Mouse (Mus musculus): ENCODE measurements around the gene Gm1123. TPM values are rescaled to one million over a fixed set of nuclear protein-coding genes. Genes with fewer than 3 reads are reported as not detected.

Gm1123 gene
- polyA plus RNA-seq (2012; ENCODE audit: insufficient read depth, low replicate concordance): not detected in 2 replicates

GRCm38 (mm10) chr9:99035575-99035974 is at the start of gene Gm1123:
TSS of gene Gm1123 (minus strand) at chr9:99035715.
- Histone ChIP-seq H3K9me3 (peaks cover 7% of the 10 kb centered on the region), H3K4me3 (replicated peaks) (no peak within 1 kb of the TSS), H3K4me1 (peaks cover 11% of the 10 kb centered on the region), H3K36me3 (replicated peaks; ENCODE audit: low read length) (peaks cover 95% of the 10 kb centered on the region), H3K27me3 (replicated peaks) (no peaks in the 10 kb centered on the region)
- no peak for TF ChIP-seq GATA1 (IDR thresholded peaks at IDR 0.05; ENCODE audit: borderline replicate concordance, low read length)
- no peak for TF ChIP-seq FLI1 (IDR thresholded peaks at IDR 0.05; ENCODE audit: low read length)

GRCm38 (mm10) chr9:99081718-99082117 is 46.2 kb upstream of the Gm1123 start:
- TF ChIP-seq GATA1 (IDR thresholded peaks at IDR 0.05; ENCODE audit: borderline replicate concordance, low read length) (no peak), FLI1 (IDR thresholded peaks at IDR 0.05; ENCODE audit: low read length) (no peak)

GRCm38 (mm10) chr9:99081308-99081707 is 45.8 kb upstream of the Gm1123 start:
- TF ChIP-seq FLI1 (IDR thresholded peaks at IDR 0.05; ENCODE audit: low read length): no peak
- TF ChIP-seq GATA1 (IDR thresholded peaks at IDR 0.05; ENCODE audit: borderline replicate concordance, low read length): no peak
- no peaks in the 10 kb centered on the region for H3K27me3 ChIP-seq (replicated peaks)

More at GRCm38 (mm10) chr9:99081718-99082117, 46.2 kb upstream of the Gm1123 start:
- no peaks in the 10 kb centered on the region for H3K27me3 ChIP-seq (replicated peaks)
- H3K9me3 ChIP-seq: no peaks in the 10 kb centered on the region
- H3K4me3 ChIP-seq (replicated peaks): peak overlapping the region; percentile 8
- H3K4me1 ChIP-seq: peaks cover 65% of the 10 kb centered on the region
- H3K36me3 ChIP-seq (replicated peaks; ENCODE audit: low read length): peaks cover 93% of the 10 kb centered on the region

GRCm38 (mm10) chr9:99080657-99081056 is 45.1 kb upstream of the Gm1123 start:
- peaks cover 61% of the 10 kb centered on the region for H3K4me1 ChIP-seq
- no peaks in the 10 kb centered on the region for H3K9me3 ChIP-seq
- no peaks in the 10 kb centered on the region for H3K27me3 ChIP-seq (replicated peaks)
- H3K36me3 ChIP-seq (replicated peaks; ENCODE audit: low read length): peaks cover 93% of the 10 kb centered on the region
- no peak overlapping the region for H3K4me3 ChIP-seq (replicated peaks)
- TF ChIP-seq GATA1 (IDR thresholded peaks at IDR 0.05; ENCODE audit: borderline replicate concordance, low read length): no peak

More at GRCm38 (mm10) chr9:99081308-99081707, 45.8 kb upstream of the Gm1123 start:
- H3K4me1 ChIP-seq: peaks cover 63% of the 10 kb centered on the region
- H3K9me3 ChIP-seq: no peaks in the 10 kb centered on the region
- peak overlapping the region; percentile 8 for H3K4me3 ChIP-seq (replicated peaks)
- H3K36me3 ChIP-seq (replicated peaks; ENCODE audit: low read length): peaks cover 93% of the 10 kb centered on the region

- H3K4me3 ChIP-seq (replicated peaks): no peak overlapping the region
- no peaks in the 10 kb centered on the region for H3K9me3 ChIP-seq
- H3K4me1 ChIP-seq: peaks cover 23% of the 10 kb centered on the region
- no peaks in the 10 kb centered on the region for H3K27me3 ChIP-seq (replicated peaks)
- TF ChIP-seq GATA1 (IDR thresholded peaks at IDR 0.05; ENCODE audit: borderline replicate concordance, low read length): no peak
- TF ChIP-seq FLI1 (IDR thresholded peaks at IDR 0.05; ENCODE audit: low read length): no peak
- peaks cover 95% of the 10 kb centered on the region for H3K36me3 ChIP-seq (replicated peaks; ENCODE audit: low read length)
Measured at GRCm38 (mm10) chr9:99074462-99074861, 38.9 kb upstream of the Gm1123 start.

GRCm38 (mm10) chr9:99072538-99072937 is 37.0 kb upstream of the Gm1123 start:
- H3K4me3 ChIP-seq (replicated peaks): no peak overlapping the region
- TF ChIP-seq GATA1 (IDR thresholded peaks at IDR 0.05; ENCODE audit: borderline replicate concordance, low read length) (no peak), FLI1 (IDR thresholded peaks at IDR 0.05; ENCODE audit: low read length) (no peak)
- no peaks in the 10 kb centered on the region for H3K27me3 ChIP-seq (replicated peaks)
- H3K36me3 ChIP-seq (replicated peaks; ENCODE audit: low read length): peaks cover 98% of the 10 kb centered on the region
- no peaks in the 10 kb centered on the region for H3K9me3 ChIP-seq
- peaks cover 19% of the 10 kb centered on the region for H3K4me1 ChIP-seq

GRCm38 (mm10) chr9:99065311-99065710 is 29.8 kb upstream of the Gm1123 start:
- TF ChIP-seq FLI1 (IDR thresholded peaks at IDR 0.05; ENCODE audit: low read length) (no peak), GATA1 (IDR thresholded peaks at IDR 0.05; ENCODE audit: borderline replicate concordance, low read length) (no peak)
- peaks cover 100% of the 10 kb centered on the region for H3K36me3 ChIP-seq (replicated peaks; ENCODE audit: low read length)
- no peaks in the 10 kb centered on the region for H3K9me3 ChIP-seq
- no peaks in the 10 kb centered on the region for H3K27me3 ChIP-seq (replicated peaks)
- H3K4me3 ChIP-seq (replicated peaks): no peak overlapping the region
- H3K4me1 ChIP-seq: peaks cover 23% of the 10 kb centered on the region; the same call in 1 of the 2 replicates

GRCm38 (mm10) chr9:99064216-99064615 is 28.7 kb upstream of the Gm1123 start:
- Histone ChIP-seq H3K9me3 (no peaks in the 10 kb centered on the region), H3K4me1 (peaks cover 23% of the 10 kb centered on the region; the same call in 1 of the 2 replicates), H3K4me3 (replicated peaks) (no peak overlapping the region), H3K36me3 (replicated peaks; ENCODE audit: low read length) (peaks cover 100% of the 10 kb centered on the region), H3K27me3 (replicated peaks) (no peaks in the 10 kb centered on the region)
- TF ChIP-seq GATA1 (IDR thresholded peaks at IDR 0.05; ENCODE audit: borderline replicate concordance, low read length) (no peak), FLI1 (IDR thresholded peaks at IDR 0.05; ENCODE audit: low read length) (no peak)

GRCm38 (mm10) chr9:99062544-99062943 is 27.0 kb upstream of the Gm1123 start:
- Histone ChIP-seq H3K4me1 (peaks cover 23% of the 10 kb centered on the region; the same call in 1 of the 2 replicates), H3K4me3 (replicated peaks) (no peak overlapping the region), H3K9me3 (no peaks in the 10 kb centered on the region), H3K36me3 (replicated peaks; ENCODE audit: low read length) (peaks cover 100% of the 10 kb centered on the region), H3K27me3 (replicated peaks) (no peaks in the 10 kb centered on the region)
- TF ChIP-seq GATA1 (IDR thresholded peaks at IDR 0.05; ENCODE audit: borderline replicate concordance, low read length) (no peak), FLI1 (IDR thresholded peaks at IDR 0.05; ENCODE audit: low read length) (no peak)

GRCm38 (mm10) chr9:99057751-99058150 is 22.2 kb upstream of the Gm1123 start:
- H3K9me3 ChIP-seq: no peaks in the 10 kb centered on the region
- no peak overlapping the region for H3K4me3 ChIP-seq (replicated peaks)
- H3K4me1 ChIP-seq: 0 out of 2 replicates have a peak, but pooled peaks cover 3% of the 10 kb centered on the region
- peaks cover 94% of the 10 kb centered on the region for H3K36me3 ChIP-seq (replicated peaks; ENCODE audit: low read length)
- TF ChIP-seq FLI1 (IDR thresholded peaks at IDR 0.05; ENCODE audit: low read length) (no peak), GATA1 (IDR thresholded peaks at IDR 0.05; ENCODE audit: borderline replicate concordance, low read length) (no peak)
- H3K27me3 ChIP-seq (replicated peaks): no peaks in the 10 kb centered on the region

Measured in megakaryocyte, embryonic 14.5 days (primary cell).